Mouse (Mus musculus) megakaryocyte, embryonic 14.5 days (primary cell): ENCODE measurements at regions not wholly inside any gene's neighbourhood (a gene's known extent, or its start where the extent isn't known, plus 50 kb on each side); places are given as distances from the start of the nearest gene placed in this dataset.

Source experiments
- FLI1 ChIP-seq: IDR thresholded peaks from 2 replicates; pipeline ENCODE4 v1.6.1; 2012; ENCODE audit warnings: low read length, inconsistent platforms, mixed read lengths
- GATA1 ChIP-seq: IDR thresholded peaks from 3 replicates; pipeline ENCODE4 v1.6.1; 2012; ENCODE audit warnings: mixed read lengths, low read length, inconsistent platforms, borderline replicate concordance

GRCm38 (mm10) chr7:125358016-125358415 is 86.5 kb upstream of the Kdm8 start:
- TF ChIP-seq GATA1: no peak
- no peak for TF ChIP-seq FLI1
